Mouse (Mus musculus): ENCODE data around the gene Spaca9.

DNA sequence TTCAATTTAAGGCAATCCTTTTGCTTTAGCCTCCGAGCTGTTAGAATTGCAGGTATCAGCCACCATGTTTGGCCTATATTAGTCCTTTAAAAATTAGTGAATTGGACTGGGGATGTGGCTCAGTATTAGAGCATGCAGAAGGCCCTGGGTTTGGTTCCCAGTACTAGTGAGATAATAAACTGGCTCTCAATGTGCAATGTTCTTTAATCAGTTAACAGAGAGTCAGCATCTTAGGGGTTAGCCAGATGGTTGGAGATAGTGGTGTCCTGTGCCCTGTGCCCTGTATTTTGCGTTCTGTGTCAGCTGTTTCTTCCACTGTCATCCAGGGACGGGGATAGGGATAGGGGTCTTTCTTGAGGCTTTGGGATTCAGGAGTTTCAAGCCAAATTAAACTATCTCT lies 36.6 kb downstream of the Spaca9 start:
- TF ChIP-seq CTCF (IDR thresholded peaks at IDR 0.05; ENCODE audit: extremely low read depth, insufficient read depth, insufficient read length, insufficient replicate concordance): no peak
- TF ChIP-seq POLR2A (IDR thresholded peaks at IDR 0.05; ENCODE audit: low read depth, low read length): no peak

Measured in spleen, adult 2 months (tissue).